Mouse (Mus musculus): ENCODE results near the gene Pccb. TPM values are rescaled to one million over a fixed set of nuclear protein-coding genes. Genes with fewer than 3 reads are reported as not detected.

Pccb gene
- total RNA-seq, 2 experiments from 2014 or later, result 106 to 178 TPM

DNA sequence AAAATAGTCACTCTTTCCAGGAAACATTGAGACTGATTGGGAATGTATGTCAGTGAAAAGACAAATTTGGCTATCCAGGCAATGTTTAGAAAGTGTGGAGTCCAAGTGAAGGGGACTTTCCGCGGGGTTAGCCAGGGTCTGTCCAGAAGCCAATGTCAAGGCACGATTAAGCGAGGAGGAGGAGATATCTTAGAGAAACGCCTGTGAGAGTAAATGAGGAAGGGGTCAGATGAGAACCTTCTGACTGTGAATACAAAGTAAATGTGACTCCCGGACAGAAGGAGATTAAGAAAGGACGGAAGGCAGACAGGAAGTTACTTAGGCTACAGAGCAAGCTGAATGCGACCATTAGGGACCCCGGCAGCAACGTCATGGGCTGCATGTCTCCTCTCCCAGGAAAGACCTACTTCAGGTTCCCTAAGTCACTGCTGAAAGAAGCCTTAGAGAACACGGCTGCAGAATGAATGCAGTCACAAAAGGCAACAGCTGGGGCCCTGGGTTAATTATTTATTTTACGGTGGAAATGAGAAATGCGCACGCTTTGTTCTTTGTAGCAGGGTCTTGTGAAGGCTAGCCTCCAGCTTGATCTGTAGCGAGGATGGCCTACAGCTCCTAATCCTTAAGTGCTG lies 11.1 kb upstream of the Pccb start:
- DNase-seq, result no peak

DNA sequence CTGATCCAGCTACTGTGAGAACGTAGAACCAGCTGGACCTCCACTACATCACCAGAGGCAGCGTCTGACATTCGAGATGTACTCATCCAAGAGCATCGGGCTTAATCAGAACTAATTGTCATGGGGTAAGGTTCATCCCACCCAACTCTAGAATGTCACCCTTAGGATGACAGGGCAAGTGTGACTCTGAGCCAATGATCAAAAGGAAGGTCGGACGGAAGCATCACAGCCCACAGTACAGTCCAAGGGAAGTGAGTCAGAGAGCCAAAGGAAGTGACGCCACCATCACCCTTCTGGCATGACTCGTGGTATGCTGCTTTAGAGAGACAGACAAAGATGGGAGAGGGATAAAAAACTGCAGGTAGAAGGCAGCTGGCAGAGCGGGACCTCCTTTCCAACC lies 7.6 kb upstream of the Pccb start:
- no peak for DNase-seq

GRCm38 (mm10) chr9:101041508-101041907 lies 6.8 kb upstream of the Pccb start:
- DNase-seq, result no peak

- no peak for DNase-seq
These were observed 3.9 kb upstream of the Pccb start for GRCm38 (mm10) chr9:101038634-101039033.

DNA sequence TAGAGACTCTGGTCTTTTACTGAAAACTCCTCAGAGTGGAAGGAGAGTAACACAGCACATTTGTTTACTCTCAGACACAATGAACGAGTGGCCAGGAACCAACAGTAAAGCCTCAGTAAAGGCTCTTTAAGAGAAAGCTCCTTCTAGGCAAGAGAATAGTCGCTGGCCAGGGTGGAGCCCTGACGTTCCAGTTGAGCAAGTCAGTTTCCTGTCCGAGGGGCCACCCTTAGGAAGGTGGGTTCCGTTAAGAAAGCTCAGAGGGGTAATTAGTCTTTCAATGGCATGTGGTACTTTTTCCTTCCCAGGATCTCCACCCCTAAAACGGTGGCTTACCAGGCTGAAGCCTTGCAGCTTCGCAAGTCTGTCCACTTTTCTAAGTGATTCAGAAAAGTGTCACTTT lies 2.7 kb upstream of the Pccb start:
- peak in 1 of 2 experiments; percentile 10 for DNase-seq

DNA sequence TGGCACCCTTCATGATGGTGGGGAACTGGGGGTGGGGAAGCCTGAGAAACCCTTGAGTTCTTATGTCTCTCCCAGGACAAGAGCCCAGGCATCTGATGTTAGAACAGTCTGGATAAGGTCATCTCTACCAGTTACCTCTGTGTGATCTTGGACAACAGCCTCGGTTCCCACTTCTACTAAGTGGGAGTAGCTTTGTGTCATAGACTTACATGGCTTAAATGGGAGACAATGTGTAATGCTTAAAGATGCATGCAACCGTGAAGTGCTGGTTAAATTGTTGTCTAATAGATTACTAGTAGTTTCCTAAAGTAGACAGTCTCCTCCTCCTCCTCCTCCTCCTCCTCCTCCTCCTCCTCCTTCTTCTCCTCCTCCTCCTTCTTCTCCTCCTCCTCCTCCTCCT lies 2.2 kb upstream of the Pccb start:
- no peak for DNase-seq

- no peak for DNase-seq
These were observed 1.3 kb upstream of the Pccb start for GRCm38 (mm10) chr9:101035836-101036596.

GRCm38 (mm10) chr9:101033761-101034447 lies 794 bp downstream of the Pccb start:
- peak in 1 of 2 experiments; percentile 6 for DNase-seq

GRCm38 (mm10) chr9:101018768-101019167 lies 15.9 kb downstream of the Pccb start:
- no peak for DNase-seq

GRCm38 (mm10) chr9:101017734-101018516 lies 16.8 kb downstream of the Pccb start:
- DNase-seq, result peak in 1 of 2 experiments; percentile 14

- no peak for DNase-seq
These were observed 19.4 kb downstream of the Pccb start for GRCm38 (mm10) chr9:101015324-101015723.

- DNase-seq, result no peak
These were observed 22.3 kb downstream of the Pccb start for GRCm38 (mm10) chr9:101012433-101012832.

GRCm38 (mm10) chr9:101005866-101006265 lies 28.8 kb downstream of the Pccb start:
- no peak for DNase-seq

DNA sequence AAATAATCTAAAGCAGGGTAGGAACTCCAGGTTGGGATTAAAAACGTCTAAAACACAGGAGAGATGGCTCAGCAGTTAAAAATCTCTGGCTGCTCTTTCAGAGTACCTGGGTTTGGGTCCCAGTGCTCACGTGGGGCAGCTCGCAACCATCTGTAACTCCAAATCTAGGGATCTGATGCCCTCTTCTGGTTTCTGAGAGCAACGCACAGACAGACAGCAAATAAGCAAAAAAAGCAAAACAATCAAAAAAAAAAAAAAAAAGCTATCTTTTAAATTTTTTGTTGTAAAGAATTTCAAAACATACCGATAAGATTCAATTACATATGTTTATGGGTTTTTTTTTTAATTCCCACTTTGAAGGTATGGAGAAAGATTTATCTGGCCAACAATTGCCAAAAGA lies 31.4 kb downstream of the Pccb start:
- no peak for DNase-seq

DNA sequence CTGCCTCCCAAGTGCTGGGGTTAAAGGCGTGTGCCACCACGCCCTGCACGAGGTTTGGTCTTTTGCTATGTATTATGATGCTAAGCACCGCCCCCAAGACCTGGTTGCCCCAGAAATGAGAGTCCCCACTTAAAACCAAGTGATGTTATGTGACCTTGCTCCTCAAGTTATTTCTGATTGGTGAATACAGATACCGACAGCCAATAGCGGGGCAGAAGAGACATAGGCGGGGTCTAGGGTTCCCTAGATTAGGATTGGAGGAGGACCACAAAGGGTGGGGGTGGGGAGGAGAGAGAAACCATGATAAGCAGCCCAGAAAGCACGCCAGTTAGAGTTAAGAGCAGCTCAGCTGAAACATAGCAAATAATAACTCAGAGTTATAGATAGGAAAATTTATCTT lies 31.9 kb downstream of the Pccb start:
- DNase-seq, result no peak

GRCm38 (mm10) chr9:101002053-101002452 lies 32.6 kb downstream of the Pccb start:
- peak in 1 of 2 experiments; percentile 24 for DNase-seq

DNA sequence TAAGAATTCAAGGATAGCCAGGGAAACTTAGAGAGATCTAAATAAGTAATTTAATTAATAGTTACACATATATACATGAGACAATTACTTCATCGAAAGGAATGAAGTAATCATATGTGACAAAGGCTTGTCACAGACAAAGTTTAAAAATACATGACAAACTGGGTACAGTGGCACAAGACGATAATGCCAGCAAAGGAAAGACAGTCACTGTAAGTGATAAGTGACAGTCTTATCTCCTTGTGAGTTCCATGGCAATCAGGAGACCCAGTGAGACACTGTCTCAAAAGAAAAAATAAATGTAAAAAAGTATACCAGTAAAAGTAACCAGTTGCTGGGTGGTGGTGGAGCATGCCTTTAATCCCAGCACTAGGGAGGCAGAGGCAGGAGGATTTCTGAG lies 37.6 kb downstream of the Pccb start:
- no peak for DNase-seq

DNA sequence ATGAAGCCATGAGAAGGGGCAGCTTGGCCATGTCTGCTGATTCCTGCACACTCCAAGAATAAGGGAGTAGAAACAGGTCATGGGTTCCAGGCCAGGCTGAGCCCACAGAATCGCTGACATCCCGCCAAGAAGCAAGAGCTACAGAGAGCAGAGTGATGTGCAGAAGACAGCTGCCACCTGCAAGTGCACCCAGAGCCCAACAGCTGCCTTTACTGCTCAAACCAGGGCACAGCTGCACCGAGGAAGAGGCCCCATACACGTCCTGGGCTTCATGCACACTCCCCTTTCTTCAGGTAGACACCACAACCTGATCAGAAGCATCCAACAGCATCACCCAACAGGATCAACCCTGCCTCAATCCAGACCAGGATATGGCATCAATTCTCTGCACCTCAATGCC lies 40.8 kb downstream of the Pccb start:
- DNase-seq, result no peak

- DNase-seq, result no peak
These were observed 42.5 kb downstream of the Pccb start for GRCm38 (mm10) chr9:100992191-100992590.

- peak in 1 of 2 experiments; percentile 5 for DNase-seq
These were observed 43.4 kb downstream of the Pccb start for GRCm38 (mm10) chr9:100991321-100991720.

- no peak for DNase-seq
These were observed 44.1 kb downstream of the Pccb start for GRCm38 (mm10) chr9:100990609-100991008.

- no peak for DNase-seq
These were observed 46.8 kb downstream of the Pccb start for GRCm38 (mm10) chr9:100987850-100988249.

All from adrenal gland, postnatal 36 days (tissue).